Mouse (Mus musculus): ENCODE measurements at regions not wholly inside any gene's neighbourhood (a gene's known extent, or its start where the extent isn't known, plus 50 kb on each side); places are given as distances from the start of the nearest gene placed in this dataset.

GRCm38 (mm10) chr14:98768845-98769244, 225.3 kb downstream of the Rpl36a-ps1 start:
- WGBS = 89% methylated on average over 2 of the region's 2 CpGs
- H3K36me3 ChIP-seq (replicated peaks) = no peaks in the 10 kb centered on the region
- no peak overlapping the region for H3K27ac ChIP-seq (replicated peaks)
- no peak for DNase-seq (ENCODE audit: low spot score)
- no peaks in the 10 kb centered on the region for H3K4me1 ChIP-seq
- no peaks in the 10 kb centered on the region for H3K9me3 ChIP-seq
- H3K27me3 ChIP-seq (replicated peaks; ENCODE audit: low read depth, poor library complexity, severe bottlenecking) = no peaks in the 10 kb centered on the region
- H3K4me3 ChIP-seq = no peak overlapping the region

DNA sequence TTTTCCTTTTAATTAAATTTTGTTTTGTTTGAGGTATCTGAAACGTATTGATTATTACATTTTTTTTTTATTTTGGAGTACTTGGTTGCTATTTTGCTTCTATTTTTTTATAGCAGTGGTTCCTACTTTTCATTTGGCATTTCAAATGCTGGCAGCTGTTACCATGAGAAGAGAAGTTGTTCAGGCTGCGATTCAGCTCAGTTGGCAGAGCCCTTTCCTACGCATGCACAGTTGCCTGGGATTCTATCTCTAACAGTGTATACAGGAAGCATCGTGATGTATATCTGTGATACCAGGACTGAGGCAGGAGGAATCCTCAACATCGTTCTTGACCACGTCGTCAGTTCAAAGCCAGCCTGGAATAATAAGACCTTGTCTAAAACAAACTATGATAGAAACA, 226.6 kb downstream of the Rpl36a-ps1 start:
- DNase-seq (ENCODE audit: low spot score) = no peak
- WGBS = 90% methylated on average over 7 of the region's 7 CpGs
- Histone ChIP-seq H3K36me3 (replicated peaks) (no peaks in the 10 kb centered on the region), H3K4me1 (no peaks in the 10 kb centered on the region), H3K4me3 (no peak overlapping the region), H3K27ac (replicated peaks) (no peak overlapping the region), H3K9me3 (no peaks in the 10 kb centered on the region), H3K27me3 (replicated peaks; ENCODE audit: low read depth, poor library complexity, severe bottlenecking) (no peaks in the 10 kb centered on the region)

DNA sequence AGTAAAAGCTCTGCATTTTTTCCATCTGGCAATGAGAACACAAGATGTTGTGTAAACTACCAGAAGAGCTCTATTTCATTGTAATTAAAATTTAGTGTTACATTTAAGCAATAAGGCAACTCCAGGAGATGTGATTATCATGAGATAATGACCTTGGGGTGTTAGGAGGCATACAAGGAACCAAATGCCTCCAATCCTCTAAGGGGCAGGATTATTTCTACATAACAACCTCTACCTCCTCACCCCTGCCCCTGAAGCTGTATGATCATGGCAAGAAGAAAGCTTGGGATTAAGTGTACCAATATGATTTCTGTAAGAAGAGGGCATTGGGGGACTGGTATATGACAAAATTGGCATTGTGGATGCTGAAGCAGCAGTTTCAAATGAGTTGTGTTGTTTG, 228.8 kb downstream of the Rpl36a-ps1 start:
- H3K4me3 ChIP-seq = no peak overlapping the region
- no peak overlapping the region for H3K27ac ChIP-seq (replicated peaks)
- no peaks in the 10 kb centered on the region for H3K36me3 ChIP-seq (replicated peaks)
- H3K9me3 ChIP-seq = no peaks in the 10 kb centered on the region
- H3K4me1 ChIP-seq = no peaks in the 10 kb centered on the region
- H3K27me3 ChIP-seq (replicated peaks; ENCODE audit: low read depth, poor library complexity, severe bottlenecking) = no peaks in the 10 kb centered on the region
- no peak for DNase-seq (ENCODE audit: low spot score)

DNA sequence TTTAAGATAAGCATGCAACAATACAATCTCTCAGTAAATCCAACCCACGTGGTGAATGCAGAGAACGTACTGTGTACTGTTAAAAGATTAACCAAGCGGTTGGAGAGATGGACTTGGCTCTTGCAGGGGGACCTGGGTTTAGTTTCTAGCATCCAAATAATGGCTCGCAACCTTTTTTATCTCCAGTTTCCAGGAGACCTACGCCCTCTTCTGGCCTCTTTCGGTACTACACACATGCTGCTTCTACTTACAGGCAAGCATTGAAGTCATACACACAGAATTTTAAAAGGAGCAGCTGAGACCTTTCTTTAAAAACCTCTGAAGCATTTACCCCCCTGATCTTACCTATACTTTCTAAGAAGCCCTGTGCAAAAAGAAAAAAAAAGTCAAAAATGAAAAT, 243.4 kb downstream of the Rpl36a-ps1 start:
- no peak overlapping the region for H3K4me3 ChIP-seq
- no peak for DNase-seq (ENCODE audit: low spot score)
- H3K27me3 ChIP-seq (replicated peaks; ENCODE audit: low read depth, poor library complexity, severe bottlenecking) = no peaks in the 10 kb centered on the region
- H3K36me3 ChIP-seq (replicated peaks) = no peaks in the 10 kb centered on the region
- WGBS = 94% methylated on average over 6 of the region's 6 CpGs
- H3K9me3 ChIP-seq = no peaks in the 10 kb centered on the region
- H3K4me1 ChIP-seq = no peaks in the 10 kb centered on the region
- no peak overlapping the region for H3K27ac ChIP-seq (replicated peaks)

GRCm38 (mm10) chr14:98749086-98750027, 244.8 kb downstream of the Rpl36a-ps1 start:
- no peak for DNase-seq (ENCODE audit: low spot score)
- WGBS = 89% methylated on average over 14 of the region's 14 CpGs
- H3K4me1 ChIP-seq = no peaks in the 10 kb centered on the region
- H3K36me3 ChIP-seq (replicated peaks) = no peaks in the 10 kb centered on the region
- H3K27me3 ChIP-seq (replicated peaks; ENCODE audit: low read depth, poor library complexity, severe bottlenecking) = no peaks in the 10 kb centered on the region
- no peak overlapping the region for H3K27ac ChIP-seq (replicated peaks)
- no peaks in the 10 kb centered on the region for H3K9me3 ChIP-seq
- H3K4me3 ChIP-seq = no peak overlapping the region

GRCm38 (mm10) chr14:98747159-98747775, 246.9 kb downstream of the Rpl36a-ps1 start:
- Histone ChIP-seq H3K4me1 (no peaks in the 10 kb centered on the region), H3K9me3 (no peaks in the 10 kb centered on the region), H3K4me3 (no peak overlapping the region), H3K27me3 (replicated peaks; ENCODE audit: low read depth, poor library complexity, severe bottlenecking) (no peaks in the 10 kb centered on the region), H3K27ac (replicated peaks) (no peak overlapping the region), H3K36me3 (replicated peaks) (no peaks in the 10 kb centered on the region)
- DNase-seq (ENCODE audit: low spot score) = no peak
- WGBS = 92% methylated on average over 16 of the region's 16 CpGs

- H3K9me3 ChIP-seq = no peaks in the 10 kb centered on the region
- no peak for DNase-seq (ENCODE audit: low spot score)
- no peak overlapping the region for H3K27ac ChIP-seq (replicated peaks)
- H3K4me1 ChIP-seq = no peaks in the 10 kb centered on the region
- 95% methylated on average over 3 of the region's 3 CpGs for WGBS
- no peak overlapping the region for H3K4me3 ChIP-seq
- H3K36me3 ChIP-seq (replicated peaks) = no peaks in the 10 kb centered on the region
- no peaks in the 10 kb centered on the region for H3K27me3 ChIP-seq (replicated peaks; ENCODE audit: low read depth, poor library complexity, severe bottlenecking)
These were observed 263.7 kb downstream of the Rpl36a-ps1 start for GRCm38 (mm10) chr14:98730375-98730774.

GRCm38 (mm10) chr14:98728863-98729262, 265.3 kb downstream of the Rpl36a-ps1 start:
- Histone ChIP-seq H3K9me3 (no peaks in the 10 kb centered on the region), H3K4me1 (no peaks in the 10 kb centered on the region), H3K36me3 (replicated peaks) (no peaks in the 10 kb centered on the region), H3K27me3 (replicated peaks; ENCODE audit: low read depth, poor library complexity, severe bottlenecking) (no peaks in the 10 kb centered on the region), H3K27ac (replicated peaks) (no peak overlapping the region), H3K4me3 (no peak overlapping the region)
- no peak for DNase-seq (ENCODE audit: low spot score)
- WGBS = 83% methylated on average over 2 of the region's 2 CpGs

GRCm38 (mm10) chr14:98722481-98722880, 271.6 kb downstream of the Rpl36a-ps1 start:
- no peaks in the 10 kb centered on the region for H3K9me3 ChIP-seq
- H3K4me1 ChIP-seq = no peaks in the 10 kb centered on the region
- H3K27me3 ChIP-seq (replicated peaks; ENCODE audit: low read depth, poor library complexity, severe bottlenecking) = no peaks in the 10 kb centered on the region
- no peaks in the 10 kb centered on the region for H3K36me3 ChIP-seq (replicated peaks)
- WGBS = 83% methylated on average over 9 of the region's 9 CpGs
- no peak for DNase-seq (ENCODE audit: low spot score)
- no peak overlapping the region for H3K27ac ChIP-seq (replicated peaks)
- H3K4me3 ChIP-seq = no peak overlapping the region

DNA sequence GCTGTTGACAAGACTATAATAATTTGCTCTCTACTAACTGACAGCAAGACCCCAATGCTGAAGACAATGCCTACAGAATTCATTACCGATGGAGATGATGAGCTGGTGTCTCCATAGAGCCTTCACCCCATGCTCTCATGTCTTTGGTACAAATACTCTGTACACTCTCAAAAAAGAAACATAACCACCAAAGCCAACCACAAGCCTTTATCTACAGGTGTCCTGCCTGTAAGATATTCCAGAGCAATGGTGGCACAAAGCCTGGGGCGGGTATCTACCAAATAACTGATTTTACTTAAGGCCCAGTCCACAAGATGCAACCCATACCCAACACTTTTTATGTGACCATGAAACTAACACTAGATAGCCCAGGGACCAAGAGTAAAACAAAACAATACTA, 273.1 kb downstream of the Rpl36a-ps1 start:
- Histone ChIP-seq H3K4me3 (no peak overlapping the region), H3K9me3 (no peaks in the 10 kb centered on the region), H3K27me3 (replicated peaks; ENCODE audit: low read depth, poor library complexity, severe bottlenecking) (no peaks in the 10 kb centered on the region), H3K27ac (replicated peaks) (no peak overlapping the region), H3K36me3 (replicated peaks) (no peaks in the 10 kb centered on the region), H3K4me1 (no peaks in the 10 kb centered on the region)
- DNase-seq (ENCODE audit: low spot score) = no peak
- WGBS = 93% methylated on average over 2 of the region's 2 CpGs

- H3K9me3 ChIP-seq = no peaks in the 10 kb centered on the region
- WGBS = 47% methylated on average over 2 of the region's 2 CpGs
These were observed 286.1 kb downstream of the Rpl36a-ps1 start for GRCm38 (mm10) chr14:98708045-98708444.

GRCm38 (mm10) chr14:98707574-98707973, 286.5 kb downstream of the Rpl36a-ps1 start:
- WGBS = 91% methylated on average over 4 of the region's 4 CpGs
- H3K9me3 ChIP-seq = no peaks in the 10 kb centered on the region
- no peaks in the 10 kb centered on the region for H3K36me3 ChIP-seq (replicated peaks)
- peaks cover 3% of the 10 kb centered on the region; the same call in 1 of the 2 replicates for H3K27me3 ChIP-seq (replicated peaks; ENCODE audit: low read depth, poor library complexity, severe bottlenecking)
- H3K4me1 ChIP-seq = no peaks in the 10 kb centered on the region
- H3K27ac ChIP-seq (replicated peaks) = no peak overlapping the region
- no peak for DNase-seq (ENCODE audit: low spot score)
- no peak overlapping the region for H3K4me3 ChIP-seq

More at GRCm38 (mm10) chr14:98708045-98708444, 286.1 kb downstream of the Rpl36a-ps1 start:
- H3K4me1 ChIP-seq = no peaks in the 10 kb centered on the region
- no peak for DNase-seq (ENCODE audit: low spot score)
- H3K27ac ChIP-seq (replicated peaks) = no peak overlapping the region
- H3K27me3 ChIP-seq (replicated peaks; ENCODE audit: low read depth, poor library complexity, severe bottlenecking) = peaks cover 3% of the 10 kb centered on the region; the same call in 1 of the 2 replicates
- no peaks in the 10 kb centered on the region for H3K36me3 ChIP-seq (replicated peaks)
- H3K4me3 ChIP-seq = no peak overlapping the region

DNA sequence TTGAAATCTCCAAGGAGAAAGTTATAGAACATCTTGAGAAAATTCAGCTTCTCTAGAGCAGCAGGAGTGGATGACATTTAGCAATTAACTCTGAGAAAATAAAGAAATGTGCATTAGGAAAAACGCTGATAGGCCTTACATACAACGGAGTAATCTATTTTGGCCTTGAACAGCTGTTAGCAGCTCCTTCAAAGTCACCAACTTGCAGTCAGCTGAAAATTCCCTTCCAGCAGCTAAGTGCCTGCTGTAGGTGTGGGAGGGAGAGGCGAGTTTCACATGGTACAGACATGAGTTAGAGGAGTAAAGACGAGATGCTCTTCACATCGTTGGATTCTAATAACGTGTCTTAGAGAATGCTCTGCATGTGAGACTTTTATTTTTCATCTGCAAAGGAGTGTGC, 290.8 kb downstream of the Rpl36a-ps1 start:
- WGBS = 89% methylated on average over 6 of the region's 6 CpGs
- H3K4me3 ChIP-seq = no peak overlapping the region

More for the DNA sequence above, 290.8 kb downstream of the Rpl36a-ps1 start:
- no peak for DNase-seq (ENCODE audit: low spot score)
- H3K4me1 ChIP-seq = no peaks in the 10 kb centered on the region
- H3K27me3 ChIP-seq (replicated peaks; ENCODE audit: low read depth, poor library complexity, severe bottlenecking) = peaks cover 3% of the 10 kb centered on the region; the same call in 1 of the 2 replicates
- H3K36me3 ChIP-seq (replicated peaks) = no peaks in the 10 kb centered on the region
- no peaks in the 10 kb centered on the region for H3K9me3 ChIP-seq
- H3K27ac ChIP-seq (replicated peaks) = no peak overlapping the region
